Mouse (Mus musculus) heart, adult 2 months (tissue): ENCODE results near the gene Fntb. TPM values are rescaled to one million over a fixed set of nuclear protein-coding genes. Genes with fewer than 3 reads are reported as not detected.

Experiments used
- DNase-seq, 2 experiments: peaks; one replicate each; pipeline ENCODE4 v3.0.0; 2021
- H3K27ac ChIP-seq: fragments of 200-600 bp; 2 replicates; pipeline ENCODE4 v1.8.1; 2022
- H3K27me3 ChIP-seq: fragments of 200-500 bp; 2 replicates; pipeline ENCODE4 v1.6.1; 2012; ENCODE audit warnings: mild to moderate bottlenecking, low read length, inconsistent platforms, mixed read lengths; ENCODE audit not compliant: control insufficient read depth, insufficient read depth
- H3K36me3 ChIP-seq: fragments of 200-500 bp; 2 replicates; pipeline ENCODE4 v1.6.1; 2012; ENCODE audit warnings: low read length, inconsistent platforms; ENCODE audit not compliant: control insufficient read depth, insufficient read depth
- H3K4me1 ChIP-seq: fragments of 200-500 bp; 2 replicates; pipeline ENCODE4 v1.6.1; 2011; ENCODE audit warnings: low read length; ENCODE audit not compliant: control insufficient read depth, insufficient read depth
- H3K4me3 ChIP-seq: fragments of 200-600 bp; 2 replicates; pipeline ENCODE4 v1.8.1; 2022
- H3K79me2 ChIP-seq: fragments of 200-500 bp; replicated peaks from 2 replicates; pipeline ENCODE4 v1.6.1; 2012; ENCODE audit warnings: mild to moderate bottlenecking, inconsistent platforms, low read length, moderate library complexity, mixed read lengths; ENCODE audit not compliant: control insufficient read depth, insufficient read depth
- H3K9ac ChIP-seq: fragments of 200-500 bp; 2 replicates; pipeline ENCODE4 v1.6.1; 2012; ENCODE audit warnings: low read depth, mild to moderate bottlenecking, control low read depth, inconsistent platforms, low read length, mixed read lengths
- CTCF ChIP-seq: fragments of 200-600 bp; IDR thresholded peaks from 2 replicates; pipeline ENCODE4 v1.8.1; 2022; ENCODE audit warnings: antibody characterized with exemption, mild to moderate bottlenecking, moderate library complexity
- EP300 ChIP-seq: fragments of 200-500 bp; IDR thresholded peaks from 2 replicates; pipeline ENCODE4 v1.6.1; 2011; ENCODE audit warnings: low read depth, low read length, control low read depth; ENCODE audit not compliant: insufficient read depth
- POLR2A ChIP-seq: fragments of 200-500 bp; IDR thresholded peaks from 2 replicates; pipeline ENCODE4 v1.6.1; 2011; ENCODE audit warnings: mild to moderate bottlenecking, low read depth, low read length, control low read depth; ENCODE audit not compliant: insufficient read depth
- WGBS: fragments of 180-500 bp; shearing (Covaris S2); methylation state at CpG from one replicate; pipeline ENCODE4 v1.1.7; 2018; 5-methylcytosine and 5-hydroxymethylcytosine counted together
- intact Hi-C: fragments of 180-260 bp; cut with DNase I; formaldehyde crosslinking; loops from one replicate; pipeline ENCODE4 v1.15.1; 2025
- polyA plus RNA-seq: library from polyadenylated mRNA; depleted of rRNA; stranded (reverse); fragments of >200 nt; gene quantifications from 2 replicates; pipeline ENCODE4 v1.2.3, GENCODE M21; 2012
- total RNA-seq, 2 experiments: library from RNA; stranded (reverse); gene quantifications; 2 replicates each; pipeline ENCODE4 v1.2.3; 2021

Gene Fntb
- total and polyA plus RNA-seq, 3 experiments: 12.6 to 19.1 (median 13.7) TPM

DNA sequence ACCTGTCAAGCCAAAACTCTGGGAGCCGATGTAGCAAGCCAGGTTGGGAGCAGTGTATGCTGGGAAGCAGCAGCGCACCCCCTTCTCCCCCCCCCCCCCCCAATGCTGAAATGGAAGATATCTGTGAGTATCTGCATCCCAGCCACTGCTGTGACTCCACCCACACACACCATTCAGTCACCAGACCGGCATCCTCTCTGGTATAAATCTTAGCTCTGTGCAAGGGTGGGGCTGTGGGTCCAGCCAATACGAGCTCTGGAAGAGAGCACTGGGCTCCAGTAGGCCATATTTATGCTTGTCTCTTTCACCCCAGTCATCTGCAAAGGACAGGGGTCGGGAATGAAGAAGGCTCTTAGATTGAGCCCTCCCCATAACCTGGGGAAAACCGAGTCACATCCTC is 155.0 kb downstream of the Fntb start:
- no peak for TF ChIP-seq EP300
- TF ChIP-seq POLR2A: no peak
- no peak for TF ChIP-seq CTCF
- Histone ChIP-seq H3K4me3 (no peak overlapping the region), H3K4me1 (no peaks in the 10 kb centered on the region), H3K27me3 (no peaks in the 10 kb centered on the region), H3K9ac (no peak overlapping the region), H3K27ac (no peak overlapping the region), H3K36me3 (no peaks in the 10 kb centered on the region), H3K79me2 (no peaks in the 10 kb centered on the region)
- intact Hi-C loops: no loop called here
- no peak for DNase-seq
- 83% methylated on average over 6 of the region's 6 CpGs for WGBS

DNA sequence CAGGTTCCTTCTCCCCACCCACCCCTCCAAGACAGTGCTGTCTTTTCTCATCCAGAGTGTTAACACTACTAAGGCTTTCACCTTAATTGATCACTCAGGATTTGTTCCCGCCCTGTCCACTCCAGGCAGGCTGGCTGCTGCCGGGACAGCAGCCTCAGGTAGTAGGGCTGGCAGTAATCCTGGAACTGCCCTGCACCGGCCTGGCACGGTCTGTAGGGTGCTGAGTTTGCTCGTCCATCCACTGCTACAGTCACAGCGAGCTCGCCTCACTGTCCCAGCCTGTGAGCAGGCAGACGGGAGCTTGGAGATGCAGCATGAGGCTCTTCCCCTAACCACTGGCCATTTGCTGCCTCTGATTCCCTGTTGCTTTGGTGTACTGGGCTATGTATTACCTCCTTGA is 155.6 kb downstream of the Fntb start:
- intact Hi-C loops: no loop called here
- Histone ChIP-seq H3K4me1 (no peaks in the 10 kb centered on the region), H3K27ac (no peak overlapping the region), H3K4me3 (no peak overlapping the region), H3K27me3 (no peaks in the 10 kb centered on the region), H3K36me3 (no peaks in the 10 kb centered on the region), H3K9ac (no peak overlapping the region), H3K79me2 (no peaks in the 10 kb centered on the region)
- WGBS: 83% methylated on average over 8 of the region's 8 CpGs
- DNase-seq: no peak
- TF ChIP-seq POLR2A (no peak), CTCF (no peak), EP300 (no peak)

DNA sequence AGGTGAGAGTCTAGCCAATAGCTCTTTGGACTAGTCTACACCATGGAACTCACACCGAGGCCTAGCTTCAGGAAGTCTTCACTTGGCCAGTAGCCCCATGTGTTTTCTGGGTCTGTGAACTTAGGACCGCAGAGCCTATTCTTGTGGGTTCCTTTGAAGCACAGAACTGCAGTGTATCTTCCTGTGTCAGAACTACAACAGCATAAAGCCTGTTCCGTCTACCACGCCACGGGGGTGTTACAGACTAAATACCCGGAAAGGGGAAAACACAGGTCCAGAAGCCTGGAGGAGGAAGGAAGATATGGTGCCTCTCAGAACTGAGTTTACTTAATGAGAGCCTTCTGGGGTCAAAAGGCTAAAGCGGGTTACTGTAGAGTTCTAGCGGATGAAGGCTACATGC is 157.7 kb downstream of the Fntb start:
- Histone ChIP-seq H3K9ac (no peak overlapping the region), H3K27me3 (no peaks in the 10 kb centered on the region), H3K79me2 (no peaks in the 10 kb centered on the region), H3K4me1 (peaks cover 10% of the 10 kb centered on the region), H3K27ac (peak overlapping the region; percentile 57), H3K36me3 (no peaks in the 10 kb centered on the region), H3K4me3 (no peak overlapping the region)
- intact Hi-C loops: loop anchor here (2.0 kb wide), 1 partner anchor 38 kb away; no protein-coding TSS in a partner anchor
- 57% methylated on average over 8 of the region's 8 CpGs for WGBS
- DNase-seq: peak in 1 of 2 experiments; percentile 36
- TF ChIP-seq POLR2A (no peak), CTCF (no peak), EP300 (peak; percentile 42; the same call in 1 of the 2 replicates)

DNA sequence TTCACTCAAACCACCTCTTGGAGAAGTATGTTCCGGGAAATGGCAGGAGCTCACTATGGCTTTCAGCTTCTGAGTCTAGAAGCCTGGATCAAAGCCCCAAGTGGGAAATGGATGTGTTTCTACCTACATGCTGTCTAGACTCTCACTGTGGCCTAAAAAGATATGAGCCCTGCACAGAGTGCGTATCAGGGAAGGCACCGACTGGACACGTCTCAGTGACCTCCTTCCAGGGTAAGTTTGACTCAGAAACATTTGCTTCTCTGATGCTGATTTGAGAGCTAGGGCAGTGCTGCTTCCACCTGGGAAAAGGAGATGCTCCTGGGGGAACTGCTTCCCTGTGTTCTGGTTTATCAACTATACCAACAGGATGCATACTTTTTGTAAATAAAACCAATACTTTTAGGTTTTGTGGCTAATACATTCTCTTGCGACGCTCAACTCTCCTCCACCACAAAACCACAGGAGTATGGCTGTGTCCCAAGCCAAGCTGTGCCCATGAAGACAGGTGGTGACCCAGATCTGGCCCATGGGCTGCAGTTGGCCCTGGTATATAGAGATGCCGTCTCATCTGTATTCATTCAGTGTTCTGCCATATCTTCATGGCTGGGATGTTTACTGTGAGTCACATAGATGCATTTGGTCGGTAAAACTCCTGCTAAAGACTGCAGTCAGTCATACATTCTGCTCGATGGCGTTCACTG is 159.7 kb downstream of the Fntb start:
- intact Hi-C loops: loop anchor here (5.0 kb wide), 2 partner anchors 37 to 88 kb away; partner anchors contain the start of gene Max
- H3K79me2 ChIP-seq: no peaks in the 10 kb centered on the region
- DNase-seq: no peak
- no peaks in the 10 kb centered on the region for H3K27me3 ChIP-seq
- H3K36me3 ChIP-seq: no peaks in the 10 kb centered on the region
- no peak overlapping the region for H3K9ac ChIP-seq
- peaks cover 10% of the 10 kb centered on the region for H3K4me1 ChIP-seq
- no peak overlapping the region for H3K27ac ChIP-seq
- WGBS: 85% methylated on average over 10 of the region's 10 CpGs
- no peak overlapping the region for H3K4me3 ChIP-seq
- no peak for TF ChIP-seq EP300
- TF ChIP-seq CTCF: no peak
- no peak for TF ChIP-seq POLR2A

DNA sequence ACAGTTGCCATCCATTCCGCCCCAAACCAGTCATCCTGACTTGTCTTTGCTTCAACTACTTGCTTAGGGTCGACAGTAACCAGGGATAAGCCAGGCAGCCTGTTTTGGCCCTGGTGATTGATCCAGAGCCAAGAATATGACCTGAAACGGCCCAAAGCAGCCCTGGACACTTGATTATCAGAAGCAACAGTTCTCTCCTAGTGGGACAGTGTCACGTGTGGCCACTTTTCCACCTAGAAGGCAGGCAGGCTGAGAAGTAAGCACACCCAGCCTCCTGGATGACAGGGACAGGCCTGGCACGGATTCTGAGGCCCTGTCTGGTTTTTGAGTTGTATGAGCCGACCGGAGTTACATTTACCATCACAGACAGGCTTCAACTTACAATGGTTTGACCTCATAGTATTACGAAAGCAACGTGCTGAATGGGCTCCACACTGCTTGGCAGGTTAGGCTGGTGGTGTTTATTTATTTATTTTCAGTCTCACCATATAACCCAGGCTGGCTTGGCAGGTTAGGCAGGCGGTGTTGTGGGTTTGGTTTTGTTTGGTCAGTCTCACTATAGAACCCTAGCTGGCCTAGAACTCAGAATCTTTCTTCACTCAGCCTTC is 161.1 kb downstream of the Fntb start:
- Histone ChIP-seq H3K27ac (peak overlapping the region; percentile 59), H3K27me3 (no peaks in the 10 kb centered on the region), H3K36me3 (no peaks in the 10 kb centered on the region), H3K4me1 (peaks cover 11% of the 10 kb centered on the region), H3K4me3 (no peak overlapping the region), H3K79me2 (no peaks in the 10 kb centered on the region), H3K9ac (no peak overlapping the region)
- peak; percentile 54 to 75 for DNase-seq
- WGBS: 43% methylated on average over 10 of the region's 10 CpGs
- no peak; the same call in 1 of the 2 replicates for TF ChIP-seq POLR2A
- TF ChIP-seq CTCF: no peak
- TF ChIP-seq EP300: peak; percentile 79; the same call in 1 of the 2 replicates
- intact Hi-C loops: loop anchor here (5.0 kb wide), 2 partner anchors 36 to 89 kb away; partner anchors contain the start of gene Max

DNA sequence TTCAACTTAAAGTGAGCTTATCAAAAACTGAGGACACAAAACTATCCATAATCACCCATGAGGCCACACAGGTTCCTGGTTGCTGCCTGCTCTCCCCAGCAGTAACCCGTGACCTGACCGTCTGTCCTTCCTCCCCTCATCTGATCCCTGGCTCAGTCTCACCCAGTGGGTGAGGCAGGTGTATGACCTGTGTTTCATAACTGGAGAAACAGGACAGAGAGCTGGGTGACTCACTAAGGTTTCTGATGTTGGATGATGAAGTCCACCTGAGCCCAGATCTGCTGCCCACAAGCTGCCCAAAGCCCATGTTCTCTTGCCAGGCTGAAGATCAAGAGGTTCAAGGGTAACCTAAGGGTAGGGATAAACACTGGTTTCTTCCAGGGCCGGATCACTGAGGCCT is 161.6 kb downstream of the Fntb start:
- Histone ChIP-seq H3K9ac (no peak overlapping the region), H3K27ac (peak overlapping the region; percentile 59), H3K27me3 (no peaks in the 10 kb centered on the region), H3K4me3 (no peak overlapping the region), H3K36me3 (no peaks in the 10 kb centered on the region), H3K79me2 (no peaks in the 10 kb centered on the region), H3K4me1 (peaks cover 11% of the 10 kb centered on the region)
- DNase-seq: no peak
- WGBS: 70% methylated on average over 3 of the region's 3 CpGs
- intact Hi-C loops: loop anchor here (5.0 kb wide), 2 partner anchors 35 to 90 kb away; partner anchors contain the start of gene Max
- TF ChIP-seq EP300 (no peak), CTCF (no peak), POLR2A (no peak)
